Comparison of ENCODE assay signal across 18 mouse cellular contexts in genomic region chr9:21324269-21324668, GRCm38 (mm10). TPM values are rescaled to one million over a fixed set of nuclear protein-coding genes. Genes with fewer than 3 reads are reported as not detected.
DNase-seq lines count a peak whose midpoint lies in the region; ATAC-seq and TF ChIP-seq lines count a peak whose summit lies in the region.
"Had no signal": no experiment of that assay in that cellular context is flagged by ENCODE, and none has a peak within 500 bp of the region (broad histone marks: within the 10 kb centered on the region; RNA-seq: fewer than 3 reads in every experiment).

No protein-coding gene starts in this region.

- TF ChIP-seq POLR2A in kidney, adult 2 months (IDR thresholded peaks at IDR 0.05; ENCODE audit: low read depth, low read length): no peak

- DNase-seq in adrenal gland, adult 8-10 months: peak; percentile 20
- no peak for DNase-seq in adrenal gland, postnatal 4 days (ENCODE audit: low spot score in 2 of 2)
- peak; percentile 67 for DNase-seq in kidney, adult 2 months
- DNase-seq in fat pad, adult 2 months (ENCODE audit: extremely low read depth, low read depth, low spot score): peak; percentile 97
- peak; percentile 69 for DNase-seq in lung, postnatal 10 days
- no peak for DNase-seq in gastrocnemius, adult 8-10 months (ENCODE audit: low spot score in 2 of 2)
- DNase-seq in urinary bladder, postnatal 14 days (ENCODE audit: low spot score): no peak
- DNase-seq: B cell, adult 2 months; right cerebral cortex, postnatal 4 days; thymus, postnatal 25 days had no signal

- WGBS in kidney, adult 2 months: 73% methylated on average over 11 of the region's 11 CpGs
- 88% methylated on average over 11 of the region's 11 CpGs for WGBS in kidney, embryonic 14.5 days

- H3K27ac ChIP-seq in kidney, adult 2 months (ENCODE audit: insufficient read depth, low read depth, low read length): peak overlapping the region; percentile 9; the same call in 1 of the 2 replicates
- H3K27ac ChIP-seq in kidney, embryonic 14.5 days (ENCODE audit: low read depth, low read length): no peak overlapping the region
- H3K27ac ChIP-seq: embryonic facial prominence, embryonic 15.5 days; hindbrain, embryonic 14.5 days; limb, embryonic 15.5 days had no signal

- no peaks in the 10 kb centered on the region for H3K27me3 ChIP-seq in kidney, adult 2 months (replicated peaks; ENCODE audit: control insufficient read depth, insufficient read depth, low read length)
- no peaks in the 10 kb centered on the region for H3K27me3 ChIP-seq in kidney, embryonic 14.5 days (ENCODE audit: control insufficient read depth, insufficient read depth, low read length)
- H3K27me3 ChIP-seq: embryonic facial prominence, embryonic 15.5 days; limb, embryonic 15.5 days had no signal

- no peaks in the 10 kb centered on the region for H3K9me3 ChIP-seq in kidney, embryonic 14.5 days (ENCODE audit: control insufficient read depth, low read length)
- H3K9me3 ChIP-seq: embryonic facial prominence, embryonic 15.5 days; limb, embryonic 15.5 days had no signal

- no peak overlapping the region for H3K4me3 ChIP-seq in kidney, adult 2 months (ENCODE audit: insufficient read depth, low read depth, low read length)
- no peak overlapping the region for H3K4me3 ChIP-seq in kidney, embryonic 14.5 days (ENCODE audit: low read length)
- H3K4me3 ChIP-seq: embryonic facial prominence, embryonic 15.5 days; limb, embryonic 15.5 days; myocyte had no signal

- no peak overlapping the region for H3K9ac ChIP-seq in kidney, embryonic 14.5 days (ENCODE audit: low read depth, low read length)
- H3K9ac ChIP-seq: embryonic facial prominence, embryonic 15.5 days; hindbrain, embryonic 14.5 days; limb, embryonic 15.5 days had no signal

- TF ChIP-seq CTCF in kidney, adult 2 months (conservative IDR thresholded peaks at IDR 0.05; ENCODE audit: insufficient read depth, insufficient read length, low read depth, low read length): no peak

- H3K36me3 ChIP-seq in kidney, adult 2 months (ENCODE audit: control insufficient read depth, insufficient read depth, low read length): no peaks in the 10 kb centered on the region
- H3K36me3 ChIP-seq in kidney, embryonic 14.5 days (ENCODE audit: control insufficient read depth, insufficient read depth, low read length): no peaks in the 10 kb centered on the region
- H3K36me3 ChIP-seq: embryonic facial prominence, embryonic 15.5 days had no signal

- peaks cover 3% of the 10 kb centered on the region; the same call in 1 of the 2 replicates for H3K4me1 ChIP-seq in kidney, adult 2 months (ENCODE audit: control insufficient read depth, insufficient read depth, low read length)
- H3K4me1 ChIP-seq in kidney, embryonic 14.5 days (ENCODE audit: control insufficient read depth, insufficient read depth, low read length): peaks cover 9% of the 10 kb centered on the region

- H3K4me2 ChIP-seq in kidney, embryonic 14.5 days (replicated peaks; ENCODE audit: low read depth, low read length): no peak overlapping the region
- H3K4me2 ChIP-seq: embryonic facial prominence, embryonic 15.5 days; hindbrain, embryonic 14.5 days; limb, embryonic 15.5 days had no signal

- no peak for ATAC-seq in kidney, embryonic 14.5 days (ENCODE audit: low FRiP score, low TSS enrichment)
- ATAC-seq: forebrain, embryonic 16.5 days had no signal

RNA-seq across cellular contexts. Expression of gene Slc44a2, which starts 3.8 kb away (rescaled TPM):
- total RNA-seq in adrenal gland, adult 8-10 months (2022): 100 to 1,000 TPM in 1 of 4 experiments, 10 to 100 TPM in 3; 39.0 to 103 (median 67.3) TPM
- 10 to 100 TPM; 73.6 to 75.4 TPM for total RNA-seq in adrenal gland, postnatal 4 days (2021)
- 47.4 and 49.2 TPM in 2 replicates for polyA plus RNA-seq in kidney, adult 2 months (2012; rRNA removed)
- 46.2 and 80.5 TPM in 2 replicates for polyA plus RNA-seq in kidney, embryonic 14.5 days (2014; fragmentation: Nextera tagmentation; extraction: Ambion mirVana)
- total RNA-seq in gastrocnemius, adult 8-10 months (2022): 100 to 1,000 TPM; 155 to 165 (median 161) TPM

RNA-seq across cellular contexts. Expression of gene Ap1m2, which starts 12.1 kb away (rescaled TPM):
- total RNA-seq in adrenal gland, adult 8-10 months (2022): under 1 TPM in 1 of 4 experiments, not detected in 3; 0.23 TPM
- total RNA-seq in adrenal gland, postnatal 4 days (2021): 1 to 10 TPM in 1 of 2 experiments, not detected in 1; 3.4 TPM
- polyA plus RNA-seq in kidney, adult 2 months (2012; rRNA removed): 30.6 and 36.2 TPM in 2 replicates
- polyA plus RNA-seq in kidney, embryonic 14.5 days (2014; fragmentation: Nextera tagmentation; extraction: Ambion mirVana): 33.7 and 36.0 TPM in 2 replicates
- total RNA-seq in gastrocnemius, adult 8-10 months (2022): not detected
- total RNA-seq: gastrocnemius, postnatal 4 days had no signal
- polyA plus RNA-seq: heart, postnatal 0 days; myocyte had no signal

RNA-seq across cellular contexts. Expression of gene Cdkn2d, which starts 33.1 kb away (rescaled TPM):
- 10 to 100 TPM; 11.9 to 24.1 (median 18.5) TPM for total RNA-seq in adrenal gland, adult 8-10 months (2022)
- 10 to 100 TPM; 21.9 to 25.6 TPM for total RNA-seq in adrenal gland, postnatal 4 days (2021)
- polyA plus RNA-seq in kidney, adult 2 months (2012; rRNA removed): 20.2 and 24.1 TPM in 2 replicates
- polyA plus RNA-seq in kidney, embryonic 14.5 days (2014; fragmentation: Nextera tagmentation; extraction: Ambion mirVana): 45.3 and 56.2 TPM in 2 replicates
- total RNA-seq in gastrocnemius, adult 8-10 months (2022): 10 to 100 TPM in 3 of 4 experiments, 1 to 10 TPM in 1; 8.8 to 10.7 (median 10.6) TPM

RNA-seq across cellular contexts. Expression of gene Kri1, which starts 36.5 kb away (rescaled TPM):
- total RNA-seq in adrenal gland, adult 8-10 months (2022): 10 to 100 TPM; 33.0 to 52.0 (median 41.8) TPM
- 10 to 100 TPM; 40.2 to 41.8 TPM for total RNA-seq in adrenal gland, postnatal 4 days (2021)
- 14.2 and 15.9 TPM in 2 replicates for polyA plus RNA-seq in kidney, adult 2 months (2012; rRNA removed)
- polyA plus RNA-seq in kidney, embryonic 14.5 days (2014; fragmentation: Nextera tagmentation; extraction: Ambion mirVana): 15.3 and 18.6 TPM in 2 replicates
- total RNA-seq in gastrocnemius, adult 8-10 months (2022): 10 to 100 TPM in 3 of 4 experiments, 1 to 10 TPM in 1; 8.4 to 13.0 (median 11.4) TPM

RNA-seq across cellular contexts. Expression of gene Ilf3, which starts 43.4 kb away (rescaled TPM):
- 10 to 100 TPM; 47.3 to 86.4 (median 66.0) TPM for total RNA-seq in adrenal gland, adult 8-10 months (2022)
- total RNA-seq in adrenal gland, postnatal 4 days (2021): 100 to 1,000 TPM; 107 to 118 TPM
- 31.9 and 33.0 TPM in 2 replicates for polyA plus RNA-seq in kidney, adult 2 months (2012; rRNA removed)
- 122 and 235 TPM in 2 replicates for polyA plus RNA-seq in kidney, embryonic 14.5 days (2014; fragmentation: Nextera tagmentation; extraction: Ambion mirVana)
- total RNA-seq in gastrocnemius, adult 8-10 months (2022): 10 to 100 TPM; 15.8 to 20.6 (median 18.9) TPM

Comparison
In these comparisons a context has a peak if more than half of its experiments do, and no peak if none do; other contexts are left out.
1. DNase-seq: peak in adrenal gland, adult 8-10 months (single experiment), kidney, adult 2 months (single experiment), fat pad, adult 2 months (single experiment) and lung, postnatal 10 days (single experiment); none in adrenal gland, postnatal 4 days (0 of 2), gastrocnemius, adult 8-10 months (0 of 2) and urinary bladder, postnatal 14 days (single experiment).